Mouse (Mus musculus): Measurements from ENCODE around the gene Spata5.
A peak's percentile ranks its signal among the peaks of the same experiment; 100 is the strongest.

Gene Spata5

DNA sequence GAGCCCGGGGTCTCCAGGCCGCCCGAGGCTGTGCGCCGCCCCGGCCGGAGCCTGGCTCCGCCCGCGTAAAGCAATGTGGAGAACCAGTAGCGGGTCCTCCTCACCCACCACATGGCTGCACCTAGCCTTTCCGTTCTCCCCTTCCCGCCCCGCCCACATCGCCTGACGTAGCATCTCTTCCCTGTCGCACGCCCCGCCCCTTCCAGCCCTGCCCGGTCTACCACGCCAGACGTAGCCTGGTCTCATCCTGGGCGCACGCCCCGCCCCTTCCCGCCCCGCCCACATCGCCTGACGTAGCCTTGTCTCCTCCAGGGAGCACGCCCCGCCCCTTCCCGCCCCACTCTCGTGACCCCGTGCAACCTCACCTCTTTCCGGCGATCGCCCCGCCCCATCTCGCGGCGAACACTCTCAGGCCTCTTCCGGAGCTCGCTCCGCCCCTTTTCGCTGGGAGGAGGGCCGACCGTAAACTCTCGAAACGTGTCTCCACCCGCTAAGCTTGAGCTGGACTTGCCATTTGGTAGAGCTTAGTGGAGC lies at the start of gene Spata5:
TSS of gene Spata5 (plus strand) at position 439 of the 534 bp plus-strand sequence.
- peak; percentile 96 to 100 for DNase-seq

DNA sequence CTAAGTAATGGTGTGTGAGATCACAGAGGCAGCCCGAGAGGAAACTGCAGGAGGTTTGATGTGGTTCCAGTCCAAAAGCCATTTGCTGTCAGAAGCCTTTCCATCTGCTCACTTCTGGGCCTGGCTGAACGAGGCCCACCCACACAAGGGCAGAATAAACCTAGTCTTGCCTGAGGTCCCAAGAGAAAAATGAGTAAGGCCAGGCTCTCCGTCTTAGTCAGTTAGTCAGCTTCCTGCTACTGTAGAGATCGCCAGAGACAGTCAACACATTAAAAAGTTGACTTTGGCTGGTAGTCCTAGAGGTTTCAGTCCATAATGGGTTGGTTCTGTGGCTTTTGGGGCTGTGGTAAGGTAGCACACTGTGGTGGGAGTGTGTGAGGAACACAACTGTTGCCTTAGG lies 49.3 kb upstream of the Spata5 start:
- no peak for DNase-seq

DNA sequence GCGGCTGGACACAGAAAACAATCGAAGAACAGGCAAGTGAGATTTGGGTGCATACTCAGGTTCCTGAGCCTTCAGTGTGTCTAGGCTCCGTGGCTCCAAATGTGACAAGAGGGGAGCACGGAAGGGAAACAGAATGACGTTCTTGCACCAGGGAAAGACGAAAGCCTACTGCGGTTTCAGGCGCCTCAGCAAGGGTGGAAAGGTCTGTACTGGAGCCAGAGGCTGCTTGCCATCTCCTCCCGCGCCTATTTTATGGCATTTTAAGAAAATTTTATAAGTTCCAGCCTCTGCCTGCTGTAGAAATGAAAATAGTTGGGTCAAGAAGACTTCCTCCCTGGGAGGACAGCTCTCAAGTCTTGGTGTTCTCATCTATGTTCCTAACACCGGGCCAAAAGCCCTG lies 46.0 kb upstream of the Spata5 start:
- no peak for DNase-seq

DNA sequence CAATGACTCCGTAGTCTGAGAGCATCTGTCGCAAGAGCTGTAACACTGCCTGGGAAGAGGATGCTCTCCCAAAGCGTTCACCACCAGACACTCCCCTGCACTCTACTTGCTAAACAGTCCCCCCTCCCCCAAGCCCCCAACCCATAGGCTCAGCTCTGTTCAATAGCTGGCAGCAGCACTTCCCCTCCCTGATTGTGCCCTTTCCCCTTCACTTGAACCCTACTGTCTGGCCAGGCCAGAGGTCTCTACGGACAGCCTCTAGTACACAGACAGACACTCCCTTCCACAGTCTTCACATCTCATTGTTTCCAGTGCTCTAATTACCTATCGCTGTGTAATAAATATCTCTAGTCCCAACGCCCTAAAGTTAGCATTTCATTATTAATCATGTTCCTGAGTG lies 41.8 kb upstream of the Spata5 start:
- DNase-seq: no peak

DNA sequence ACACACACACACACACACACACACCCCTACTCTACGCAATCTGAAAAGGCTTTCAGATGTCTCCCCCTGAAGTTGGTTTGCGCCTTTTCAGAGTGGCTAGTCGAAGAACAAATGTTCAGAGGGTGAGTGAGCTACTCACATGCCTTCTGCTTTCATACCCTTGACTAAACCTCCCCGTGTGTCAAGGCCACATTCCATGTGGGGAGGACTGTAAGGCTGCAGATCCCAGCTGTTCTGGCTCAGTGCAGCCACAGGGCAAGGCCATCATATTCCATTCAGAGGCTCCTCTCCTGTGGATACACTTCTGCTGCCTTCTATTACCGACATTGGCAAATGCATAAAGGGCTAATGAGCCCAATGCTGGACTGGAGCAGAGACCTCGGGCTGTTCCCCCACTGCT lies 41.3 kb upstream of the Spata5 start:
- DNase-seq: no peak

DNA sequence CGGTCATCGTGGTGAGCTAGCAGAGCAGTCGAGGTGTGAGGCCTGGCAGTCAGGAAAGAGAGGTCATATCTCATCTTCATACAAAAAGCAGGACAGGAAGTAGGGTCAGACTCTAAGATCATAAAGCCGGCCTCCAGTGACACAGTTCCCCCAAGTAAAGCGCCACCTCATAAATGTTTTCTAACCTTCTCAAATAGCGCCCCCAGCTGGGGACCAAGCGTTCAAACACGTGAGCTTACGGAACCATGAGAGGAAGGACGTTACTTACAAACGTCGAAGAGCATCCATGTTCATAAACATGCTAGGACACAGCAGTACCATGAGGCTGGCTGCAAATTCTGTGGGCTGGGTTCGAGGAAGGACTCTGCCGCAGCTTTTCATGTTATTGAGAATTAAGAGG lies 40.5 kb upstream of the Spata5 start:
- no peak for DNase-seq

DNA sequence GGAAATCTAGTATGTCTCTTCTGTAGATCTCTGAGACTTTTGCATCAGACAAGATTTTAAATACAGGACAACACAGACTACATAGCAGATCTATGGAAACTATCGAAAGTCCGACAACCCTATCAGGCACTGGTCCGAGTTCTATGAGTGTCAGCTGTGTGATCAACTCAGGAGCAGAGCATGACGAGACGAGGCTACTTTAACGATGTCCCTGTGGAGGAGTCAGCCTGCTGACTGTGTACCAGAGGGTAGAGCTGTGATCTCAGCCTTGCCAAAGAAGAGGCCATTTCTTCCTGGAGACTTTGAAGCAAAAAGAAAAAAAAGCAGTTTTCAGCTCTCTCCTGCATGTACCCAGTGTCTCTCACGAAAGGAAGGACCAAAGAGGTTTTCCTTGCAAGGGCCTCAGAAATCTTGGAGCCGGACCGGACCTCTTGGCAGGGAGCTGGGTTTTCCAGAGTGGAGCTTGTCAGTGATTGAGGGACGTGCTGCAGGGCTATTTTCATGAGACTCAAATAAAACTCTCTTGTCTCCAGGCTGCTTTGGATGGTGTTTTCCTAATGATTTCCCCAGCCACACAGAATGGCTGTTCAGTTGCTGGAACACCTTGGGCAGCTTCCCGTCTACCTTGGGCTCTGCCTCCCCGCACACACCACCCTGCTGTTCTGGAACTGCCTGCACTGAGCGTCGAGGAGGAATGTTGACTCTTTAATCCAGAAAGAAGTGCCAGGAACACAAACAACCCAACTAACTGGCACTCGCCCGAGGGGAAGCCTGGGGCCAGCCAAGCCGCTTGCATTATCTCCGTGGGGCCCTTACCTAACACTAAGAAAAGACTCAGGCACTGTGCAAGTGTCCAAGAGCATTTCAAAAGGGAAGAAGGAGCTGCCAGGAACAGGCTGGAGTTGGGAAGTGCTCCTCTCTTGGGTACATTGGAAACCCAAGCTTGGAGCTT lies 39.5 kb upstream of the Spata5 start:
- peak; percentile 13 to 32 for DNase-seq

DNA sequence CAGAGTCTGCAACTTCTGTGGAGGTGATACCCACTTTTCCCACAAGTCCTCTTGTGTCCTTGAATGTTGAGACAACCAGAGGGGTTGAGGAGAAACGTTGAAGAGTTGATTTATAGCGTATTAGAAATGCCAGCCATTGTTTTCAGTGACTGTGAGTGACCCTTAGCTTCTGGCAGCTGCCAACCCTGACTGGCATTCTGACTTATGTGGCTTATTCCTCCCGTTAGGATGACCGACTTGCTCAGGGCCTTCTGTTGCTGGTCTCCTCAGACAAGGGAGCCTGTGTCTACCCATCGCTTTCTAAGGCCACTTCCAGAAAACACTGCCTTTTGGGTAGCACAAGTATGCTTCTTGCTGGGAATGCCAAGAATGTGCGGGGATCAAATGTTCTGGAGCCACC lies 38.2 kb upstream of the Spata5 start:
- no peak for DNase-seq

DNA sequence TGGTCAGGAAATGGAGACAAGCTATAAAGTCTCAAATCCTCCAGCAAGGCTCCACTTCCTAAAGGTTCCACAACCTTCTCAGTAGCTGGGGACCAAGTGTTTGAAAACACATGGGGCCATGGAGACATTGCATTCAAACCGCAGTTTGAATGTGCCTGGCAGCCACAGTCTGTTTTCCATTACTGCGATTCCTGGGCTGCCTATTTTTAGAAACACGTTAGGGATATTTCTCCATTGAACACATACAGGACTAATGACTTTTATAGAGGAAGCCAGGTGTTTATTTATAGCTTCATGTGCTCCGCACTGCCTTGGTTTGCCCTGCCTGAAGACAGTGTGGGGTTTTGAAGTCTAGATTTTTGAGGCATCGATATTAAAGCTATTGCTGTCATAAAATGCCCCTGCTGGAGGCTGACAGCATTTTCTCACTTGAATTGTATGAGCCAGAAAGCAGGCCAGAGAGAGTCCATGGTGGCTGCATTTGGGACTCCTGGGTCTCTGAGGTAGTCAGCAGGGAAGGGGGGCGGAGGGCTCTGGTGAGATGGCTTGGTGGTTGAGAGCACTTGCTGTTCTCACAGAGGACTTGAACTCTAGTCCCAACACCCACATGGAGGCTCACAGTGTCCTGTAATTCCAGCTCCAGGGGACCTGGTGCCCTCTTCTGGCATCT lies 36.5 kb upstream of the Spata5 start:
- DNase-seq: no peak

DNA sequence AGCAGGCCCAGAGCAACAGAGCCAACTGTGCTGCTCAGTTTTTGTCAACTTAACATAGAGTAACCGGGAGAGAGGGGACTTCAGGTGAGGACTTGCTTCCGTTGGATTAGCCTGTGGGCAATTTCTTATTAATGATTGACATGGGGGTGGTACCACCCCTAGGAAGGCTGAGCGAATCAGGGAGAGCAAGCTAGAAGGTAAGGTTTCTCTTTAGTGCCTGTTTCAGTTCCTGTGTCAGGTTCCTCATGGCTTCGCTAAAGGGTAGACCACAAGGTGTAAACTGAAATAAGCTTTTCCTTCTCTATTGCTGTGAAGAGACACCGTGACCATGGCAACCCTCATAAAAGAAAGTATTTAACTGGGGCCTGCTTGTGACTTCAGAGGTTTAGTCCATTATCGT lies 32.4 kb upstream of the Spata5 start:
- DNase-seq: no peak

DNA sequence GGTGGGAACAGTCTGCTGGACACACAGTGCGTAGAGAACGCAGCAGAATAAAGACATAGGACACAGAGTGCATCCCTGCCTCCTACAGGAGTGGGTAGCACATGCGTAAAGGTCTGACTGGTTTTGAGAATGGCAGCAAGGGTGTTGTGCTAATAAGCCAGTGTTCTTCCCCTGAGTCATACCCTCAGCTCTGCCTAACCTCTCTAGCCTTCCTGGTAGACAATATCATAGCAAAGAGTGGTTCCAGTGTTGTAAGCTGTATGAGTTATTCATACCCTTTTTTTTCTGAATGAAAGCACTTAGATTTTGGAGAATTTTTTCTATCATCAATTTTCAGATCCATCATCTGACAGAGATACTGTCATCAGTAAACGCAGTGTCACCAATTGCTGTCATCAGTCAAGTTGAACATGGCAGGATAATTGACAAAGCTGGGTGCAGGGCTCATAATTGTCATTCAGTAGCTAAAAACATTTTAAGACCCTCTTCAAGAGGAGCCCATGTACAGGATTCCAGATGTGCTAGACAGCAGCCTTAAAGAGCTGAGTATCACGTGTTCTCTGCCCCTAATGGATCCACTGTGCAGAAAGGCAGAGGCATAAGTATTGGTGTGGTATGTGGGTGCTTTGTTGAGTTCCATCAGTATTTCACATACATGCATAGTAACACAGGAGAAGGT lies 22.6 kb upstream of the Spata5 start:
- DNase-seq: no peak

DNA sequence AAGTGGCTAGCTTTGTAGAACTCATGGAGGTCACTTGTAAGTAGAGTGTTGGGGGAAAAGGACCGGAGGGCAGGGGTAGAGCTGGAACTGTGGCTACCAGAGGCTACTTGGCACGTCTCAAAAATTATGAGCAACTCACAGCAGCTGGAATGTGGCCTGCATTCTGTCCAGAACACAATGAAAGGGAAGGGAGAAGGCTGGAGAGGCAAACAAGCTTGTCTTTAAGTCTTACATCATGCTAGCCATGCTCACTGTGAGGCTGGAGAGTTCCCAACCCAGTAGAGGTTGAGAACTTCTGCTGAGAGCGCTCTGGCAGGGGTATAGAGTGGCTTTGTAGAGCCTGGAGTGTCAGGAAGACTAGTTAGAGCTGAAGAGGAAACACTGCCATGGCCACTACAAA lies 22.1 kb upstream of the Spata5 start:
- DNase-seq: no peak

DNA sequence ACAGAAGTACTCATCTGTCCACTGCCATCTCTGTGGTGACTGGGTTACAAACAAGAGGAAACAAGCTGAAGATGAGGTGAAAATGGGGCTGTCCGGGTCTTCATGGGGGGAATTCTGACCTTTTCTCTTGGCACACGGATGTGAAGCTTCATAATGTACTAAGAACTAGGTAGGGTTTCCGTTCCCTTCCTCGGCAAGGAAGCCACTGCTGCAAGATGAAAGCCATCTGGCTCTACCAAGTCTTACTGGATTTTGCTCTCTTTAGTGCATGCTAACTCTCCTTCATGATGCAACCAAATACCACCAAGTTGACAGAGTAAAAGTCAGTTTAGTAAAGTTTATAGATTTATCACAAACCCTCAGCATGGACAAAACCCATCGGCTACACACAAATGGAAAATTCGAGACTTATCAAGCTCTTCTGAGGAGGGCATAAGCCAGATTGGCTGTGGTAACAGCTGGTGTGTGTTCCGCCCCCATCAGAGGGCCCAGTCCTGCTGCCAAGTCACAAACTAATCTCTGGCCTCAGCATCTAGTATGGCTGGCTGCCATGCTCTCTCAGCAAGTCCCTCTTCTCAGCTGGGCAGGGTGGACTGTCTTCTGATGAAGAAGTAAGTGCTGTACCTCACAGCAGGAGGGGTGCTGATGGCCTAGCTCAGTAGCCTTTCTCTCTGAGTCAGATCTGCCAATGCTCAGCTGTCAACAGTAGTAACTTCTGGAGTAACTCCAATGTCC lies 20.9 kb upstream of the Spata5 start:
- DNase-seq: peak; percentile 19 to 45

DNA sequence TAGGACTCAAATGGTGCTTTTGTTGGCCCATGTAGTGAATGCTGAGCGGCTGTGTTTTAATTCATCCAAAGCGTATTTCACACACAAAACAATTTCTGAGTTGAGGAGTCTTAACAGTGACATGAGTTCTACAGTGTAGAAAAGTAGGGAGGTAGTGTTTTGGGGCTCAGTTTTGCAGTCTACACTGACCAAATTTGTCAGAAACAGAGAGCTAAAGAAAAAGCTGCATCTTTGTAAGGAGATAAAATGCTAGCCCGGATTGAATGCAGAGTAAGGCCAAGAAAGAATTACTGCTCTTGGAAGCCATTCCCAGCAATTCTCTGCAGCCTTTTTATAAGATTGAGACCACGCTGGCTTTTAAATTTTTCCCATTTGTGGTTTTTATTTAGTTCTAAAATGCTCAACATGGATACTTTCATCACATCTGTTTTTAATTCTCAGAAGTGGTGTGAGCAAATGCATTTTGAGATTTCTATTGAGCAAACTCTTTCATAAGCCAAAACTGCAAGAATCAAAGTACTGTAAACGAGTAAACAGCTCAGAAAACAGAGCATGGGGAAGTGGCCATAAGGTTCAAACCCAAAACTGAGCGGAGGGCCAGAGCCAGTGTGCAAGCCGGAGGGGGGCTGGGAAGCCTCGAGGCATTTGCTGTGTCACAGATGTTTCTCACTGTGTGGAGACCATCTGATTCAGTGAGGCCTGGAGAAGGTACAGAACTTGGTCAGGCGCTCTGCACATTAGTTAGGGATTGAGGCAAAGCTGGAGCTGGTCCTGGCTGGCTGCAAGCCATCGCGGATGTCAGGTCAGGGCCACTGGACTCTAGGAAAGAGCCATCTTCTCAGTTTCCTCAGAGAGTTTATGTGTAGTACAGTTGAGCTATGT lies 17.7 kb upstream of the Spata5 start:
- DNase-seq: no peak

DNA sequence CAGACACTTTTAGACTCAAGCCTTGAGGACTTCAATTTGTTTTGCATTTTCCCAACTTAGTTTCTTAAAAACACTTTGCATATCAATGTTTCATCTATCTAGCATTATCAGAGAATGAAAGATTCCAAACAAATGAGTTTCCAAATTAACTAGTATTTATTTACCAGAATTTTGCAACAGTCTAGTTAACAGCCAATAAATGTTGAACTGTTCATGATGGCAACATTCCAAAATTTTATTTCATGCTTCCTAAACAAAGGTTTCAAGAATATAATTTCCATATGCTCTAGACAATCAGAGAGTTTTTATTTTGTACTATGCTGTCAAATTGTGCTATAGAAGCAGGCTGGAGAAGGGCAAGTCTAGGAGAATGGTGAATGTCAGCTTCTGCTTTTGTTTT lies 12.1 kb upstream of the Spata5 start:
- no peak for DNase-seq

DNA sequence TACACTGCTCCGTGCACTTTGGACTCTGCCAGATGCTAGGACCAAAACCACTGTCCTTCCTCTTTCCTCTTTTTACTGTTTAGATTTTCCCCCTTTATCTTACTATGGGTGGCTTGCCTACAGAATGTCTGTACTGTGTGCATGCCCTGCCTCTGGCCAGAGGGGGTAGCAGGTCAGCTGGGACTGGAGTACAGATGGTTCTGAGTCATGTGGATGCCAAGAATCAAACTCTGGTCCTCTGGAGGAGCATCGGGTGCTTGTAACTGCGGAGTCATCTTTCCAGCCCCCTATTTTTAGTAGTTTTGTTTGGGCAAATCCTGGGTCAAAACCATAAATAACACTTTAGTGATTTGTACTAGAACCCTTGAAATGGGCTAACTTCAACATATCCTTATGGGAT lies 6.2 kb upstream of the Spata5 start:
- no peak for DNase-seq

DNA sequence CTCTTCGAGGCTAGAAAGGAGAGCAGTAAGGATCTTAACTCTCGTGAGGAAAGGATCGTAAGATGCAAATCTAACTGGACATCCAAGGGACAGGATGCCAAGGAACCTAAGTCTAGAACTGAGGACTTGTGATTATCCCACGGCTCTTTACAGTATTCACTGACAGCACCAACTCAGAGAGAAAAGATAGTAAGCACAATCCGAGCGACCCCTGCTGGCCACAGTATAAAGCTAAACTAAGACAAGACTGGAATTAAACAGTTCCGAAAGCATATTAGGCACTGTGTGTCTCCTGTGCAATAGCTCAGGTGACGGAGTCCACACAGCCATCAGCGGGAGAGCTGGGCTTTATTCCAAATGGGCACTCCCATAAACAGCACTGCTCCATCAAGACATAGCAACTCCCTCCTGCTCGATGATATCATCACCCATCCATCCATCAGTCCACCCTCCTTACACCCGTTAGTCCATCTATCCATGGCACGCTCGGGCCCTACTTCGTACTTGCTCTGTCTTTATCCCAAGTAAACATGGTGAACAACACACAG lies 5.2 kb upstream of the Spata5 start:
- DNase-seq: peak; percentile 73 to 86

DNA sequence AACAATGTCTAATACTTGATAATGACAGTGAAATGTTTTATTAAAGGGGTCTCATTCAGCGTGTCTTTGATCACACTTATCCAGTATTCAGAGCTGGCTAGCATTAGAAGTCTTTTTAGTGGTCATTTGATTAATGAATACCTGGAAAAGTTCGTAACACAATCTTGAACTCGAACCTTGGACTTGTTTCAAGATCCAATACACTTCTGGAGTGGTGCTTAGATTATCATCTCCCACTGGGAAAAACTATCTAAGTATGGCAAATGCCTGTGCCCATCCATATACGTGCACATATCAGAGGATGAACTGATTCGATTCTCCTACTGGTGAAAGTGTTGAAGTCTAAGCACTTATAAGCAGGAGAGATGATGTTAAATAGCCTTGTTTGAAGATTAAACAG lies 1.4 kb upstream of the Spata5 start:
- no peak for DNase-seq

DNA sequence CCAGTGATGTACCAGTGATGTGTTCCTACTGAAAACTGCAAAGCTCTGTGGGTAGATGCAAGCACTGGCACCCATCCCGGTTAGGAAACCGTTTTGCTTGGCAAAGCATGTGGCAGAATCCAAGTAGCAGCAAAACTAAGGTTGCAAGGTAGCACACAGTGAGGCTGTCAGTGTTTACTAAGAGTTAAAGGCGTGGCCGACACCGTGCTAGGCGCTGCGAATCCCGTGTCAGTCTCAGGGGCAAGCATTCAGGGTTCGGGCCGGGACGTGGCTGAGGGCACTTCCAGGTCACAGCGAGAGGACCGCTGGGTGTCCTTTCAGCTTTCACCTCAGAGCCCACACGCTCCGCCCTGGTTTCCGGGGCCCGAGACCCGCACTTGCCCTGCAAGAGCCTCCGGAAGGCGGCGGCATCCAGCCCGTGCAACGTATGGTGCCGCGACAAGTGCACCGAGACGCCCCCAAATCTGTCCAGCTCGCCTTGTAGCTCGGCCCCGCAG lies 687 bp upstream of the Spata5 start:
- DNase-seq: no peak

DNA sequence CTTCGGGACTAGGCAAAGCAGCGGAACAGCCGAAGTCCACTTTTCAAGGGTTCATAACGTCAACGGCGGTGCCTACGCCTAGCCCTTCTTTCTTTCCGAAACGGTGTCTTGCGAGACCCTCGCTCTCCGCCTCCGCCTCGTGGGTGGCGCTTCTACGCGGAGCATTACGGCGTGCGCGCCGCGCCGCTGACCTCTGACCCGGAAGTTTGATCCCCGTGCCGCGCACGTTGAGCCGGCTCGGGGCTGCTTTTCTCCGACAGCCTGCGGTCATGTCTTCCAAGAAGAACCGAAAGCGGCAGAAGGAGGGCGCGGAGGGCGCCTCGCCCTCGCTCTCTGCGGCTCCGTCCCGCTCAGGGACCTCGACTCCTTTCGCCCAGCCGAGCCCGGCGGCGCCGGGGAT lies 376 bp downstream of the Spata5 start, which contains the start of gene Nudt6:
TSS of gene Nudt6 (minus strand) at position 140 of the 400 bp plus-strand sequence.
- peak; percentile 93 to 94 for DNase-seq

DNA sequence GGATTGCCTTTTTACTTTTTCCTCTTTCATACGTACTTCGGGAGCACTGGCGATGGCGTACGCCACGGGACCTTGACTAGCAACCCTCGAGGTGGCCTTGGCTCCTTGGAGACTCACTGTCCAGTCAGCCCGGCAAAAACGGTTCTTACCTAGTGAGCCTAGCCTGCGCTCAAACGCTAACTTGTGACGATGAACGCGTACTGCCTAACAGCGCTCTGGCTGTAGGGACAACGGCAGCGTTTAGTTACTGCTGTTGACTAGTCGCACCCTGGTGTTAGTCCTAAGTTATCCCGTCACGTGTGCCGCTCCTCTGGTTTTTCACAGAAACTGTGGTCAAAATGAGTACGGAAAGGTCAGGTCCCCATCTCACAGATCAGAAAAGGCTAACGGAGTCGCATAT lies 945 bp downstream of the Spata5 start:
- DNase-seq: no peak

All from cerebellum, postnatal 25 days (tissue).